Mouse (Mus musculus) yolk sac, embryonic 10.5 days (tissue): ENCODE measurements at regions not wholly inside any gene's neighbourhood (a gene's known extent, or its start where the extent isn't known, plus 50 kb on each side); places are given as distances from the start of the nearest gene placed in this dataset.

ENCODE experiments used
- DNase-seq: peaks from one replicate; pipeline ENCODE4 v3.0.0-alpha.2; 2017; ENCODE audit warnings: low spot score

GRCm38 (mm10) chr3:60926024-60926547 lies 76.5 kb upstream of the P2ry1 start:
- no peak for DNase-seq

GRCm38 (mm10) chr3:60928910-60929309 lies 73.7 kb upstream of the P2ry1 start:
- no peak for DNase-seq

- no peak for DNase-seq
Measured at GRCm38 (mm10) chr3:60934492-60934891, 68.1 kb upstream of the P2ry1 start.

GRCm38 (mm10) chr3:60941451-60941850 lies 61.1 kb upstream of the P2ry1 start:
- no peak for DNase-seq

GRCm38 (mm10) chr3:60948897-60949296 lies 53.7 kb upstream of the P2ry1 start:
- DNase-seq, result no peak
